Mouse (Mus musculus): ENCODE data around the gene Sbds. TPM values are rescaled to one million over a fixed set of nuclear protein-coding genes. Genes with fewer than 3 reads are reported as not detected.
"Not testable (repeated sequence)": the region's sequence is repeated elsewhere in the genome, so short reads cannot be mapped to it uniquely, and the experiment has no call there.

Gene Sbds
- total RNA-seq, 2 experiments from 2014 or later: 109 TPM

DNA sequence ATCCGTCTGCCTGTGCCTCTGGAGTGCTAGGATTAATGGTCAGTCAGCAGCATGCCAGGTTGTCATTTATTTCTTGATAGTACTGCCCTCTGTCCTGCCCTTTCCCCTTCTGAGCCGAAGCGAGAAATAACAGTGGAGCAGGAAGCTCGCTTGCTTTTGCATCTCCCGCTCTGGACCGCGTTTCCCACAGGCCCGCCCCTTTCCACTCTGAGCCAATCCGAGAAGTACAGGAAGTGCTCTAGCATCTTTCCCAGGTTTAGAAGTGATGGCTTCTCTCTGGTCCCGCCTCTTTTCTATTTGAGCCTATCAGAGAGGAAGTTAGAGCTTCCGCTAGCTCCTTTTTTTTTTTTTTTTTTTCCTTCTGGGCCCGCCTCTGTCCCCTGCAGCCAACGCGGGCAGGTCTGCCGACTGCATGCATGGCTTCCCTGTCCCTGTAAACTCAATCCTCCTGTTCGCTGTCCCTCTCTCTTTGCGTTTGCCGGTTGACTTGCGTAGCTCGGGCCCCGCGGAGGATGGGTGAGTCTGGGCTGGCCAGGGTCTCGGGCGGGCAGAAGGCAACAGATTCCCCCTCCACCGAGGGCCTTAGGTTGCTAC is 1.4 kb upstream of the Sbds start:
- DNase-seq: peak; percentile 95

- not testable (repeated sequence) for DNase-seq
Observed at GRCm38 (mm10) chr5:130255799-130256525, 632 bp upstream of the Sbds start.

GRCm38 (mm10) chr5:130254164-130255016 is 940 bp downstream of the Sbds start:
- peak in 1 of 2 experiments; percentile 31 for DNase-seq

GRCm38 (mm10) chr5:130247823-130248222 is 7.5 kb downstream of the Sbds start:
- no peak for DNase-seq

- DNase-seq: no peak
Observed at GRCm38 (mm10) chr5:130241426-130241825, 13.9 kb downstream of the Sbds start.

DNA sequence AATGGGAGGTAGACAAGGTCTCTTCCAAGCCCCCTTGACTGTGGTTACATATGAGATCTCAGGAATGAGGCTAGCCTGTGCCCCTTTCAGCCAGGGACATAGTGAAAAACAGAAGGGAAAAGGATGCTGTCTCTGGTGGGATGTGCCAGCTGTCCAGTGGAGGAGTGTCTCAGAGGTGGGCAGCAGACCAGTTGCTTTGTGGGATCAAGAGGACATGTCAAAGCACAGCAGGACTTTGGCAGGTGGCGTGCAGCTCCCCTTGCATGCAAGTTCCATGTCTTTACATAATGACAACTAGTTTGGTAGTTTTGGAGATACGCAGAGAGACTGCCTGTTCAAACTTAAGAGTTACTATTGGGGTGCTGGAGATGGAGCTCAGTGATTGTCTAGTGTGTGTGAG is 15.5 kb downstream of the Sbds start:
- DNase-seq: no peak

DNA sequence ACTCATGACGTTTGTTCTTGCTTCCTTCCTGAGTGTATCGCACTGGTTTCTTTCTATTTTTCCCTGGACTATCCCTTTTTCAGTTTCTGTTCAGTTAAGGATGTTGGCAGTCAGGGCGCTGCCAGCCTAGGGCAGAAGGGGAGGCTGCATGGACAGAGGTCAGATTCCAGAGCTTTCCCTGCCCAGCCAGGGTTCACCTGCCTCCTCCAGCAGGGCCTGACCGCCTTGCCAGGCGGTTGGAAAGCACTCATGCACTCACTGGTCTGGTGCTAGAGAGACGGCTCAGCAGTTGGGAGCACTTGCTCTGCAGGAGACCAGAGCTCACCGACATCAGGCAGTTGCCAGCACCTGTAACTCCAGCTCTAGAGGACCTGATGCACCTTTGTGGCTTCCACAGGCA is 16.1 kb downstream of the Sbds start:
- no peak for DNase-seq

DNA sequence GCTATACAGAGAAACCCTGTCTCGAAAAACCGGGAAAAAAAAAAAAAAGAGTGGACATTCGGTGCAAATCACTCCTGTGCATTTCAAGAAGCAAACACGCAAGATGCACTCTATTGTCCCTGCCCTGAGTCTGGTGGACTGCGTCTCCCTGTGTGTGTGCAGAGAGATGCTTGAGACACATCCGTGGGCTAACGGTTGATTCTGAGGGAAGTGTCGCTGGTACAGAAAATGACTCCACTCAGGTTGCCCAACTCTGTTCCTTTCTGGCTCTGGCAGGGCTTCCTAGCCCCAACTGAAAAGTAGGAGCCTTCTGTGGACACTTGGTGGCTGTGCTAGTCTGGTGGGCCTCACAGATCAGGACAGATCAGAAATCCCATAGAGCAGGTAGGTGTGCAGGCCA is 19.0 kb downstream of the Sbds start:
- no peak for DNase-seq

DNA sequence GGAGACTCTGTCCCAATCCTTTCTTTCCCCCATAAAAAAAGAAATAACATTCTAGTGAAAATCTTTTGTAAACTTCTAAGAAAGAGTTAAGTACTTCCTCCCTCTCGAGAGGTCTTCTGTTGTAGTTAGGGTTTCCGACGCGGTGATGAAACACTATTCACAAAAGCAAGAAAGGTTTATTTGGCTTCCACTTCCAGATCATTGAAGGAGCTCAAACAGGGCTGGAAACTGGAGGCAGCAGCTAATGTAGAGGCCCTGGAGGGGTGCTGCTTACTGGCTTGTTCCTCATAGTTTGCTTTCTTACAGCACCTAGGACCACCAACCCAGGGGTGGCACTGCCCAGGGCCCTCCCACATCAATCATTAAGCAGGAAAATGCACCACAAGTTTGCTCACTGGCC is 27.2 kb downstream of the Sbds start:
- no peak for DNase-seq

DNA sequence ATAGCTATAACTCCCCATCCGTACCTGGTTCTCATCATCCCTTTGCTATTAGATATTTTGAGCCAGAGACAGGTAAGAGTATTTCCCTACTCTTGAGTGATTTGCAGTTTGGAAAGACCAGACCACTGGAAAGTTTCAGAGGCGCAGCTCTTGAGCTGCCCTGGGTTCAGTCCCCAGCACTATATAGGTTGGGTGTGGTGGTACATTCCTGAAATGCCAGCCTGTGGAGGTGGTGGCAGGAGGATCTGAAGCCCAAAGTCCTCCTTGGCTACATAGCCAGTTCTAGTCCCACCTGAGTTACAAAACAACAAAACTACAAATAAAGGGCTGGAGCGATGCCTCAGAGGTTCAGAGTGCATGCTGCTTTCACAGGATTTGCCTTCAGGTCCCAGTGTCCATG is 28.5 kb downstream of the Sbds start:
- DNase-seq: no peak

GRCm38 (mm10) chr5:130222146-130223004 is 33.0 kb downstream of the Sbds start:
- peak; percentile 93 to 94 for DNase-seq

GRCm38 (mm10) chr5:130221760-130222145 is 33.6 kb downstream of the Sbds start:
- DNase-seq: peak in 1 of 2 experiments; percentile 38

DNA sequence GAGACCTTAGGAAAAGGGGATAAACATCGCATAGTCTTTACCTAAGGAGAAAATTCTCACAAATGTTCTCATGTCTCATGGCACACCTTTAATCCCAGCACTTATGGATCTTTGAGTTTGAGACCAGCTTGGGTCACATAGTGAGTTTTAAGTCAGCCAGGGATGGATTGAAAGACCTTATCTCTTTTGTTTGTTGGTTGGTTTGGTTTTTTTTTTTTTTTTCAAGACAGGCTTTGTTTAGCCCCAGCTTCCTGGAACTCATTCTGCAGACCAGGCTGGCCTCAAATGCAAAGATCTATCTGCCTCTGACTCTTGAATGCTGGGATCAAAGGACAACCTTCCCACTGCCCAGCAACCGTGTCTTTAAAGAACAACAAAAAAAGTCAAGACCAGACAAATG is 34.0 kb downstream of the Sbds start:
- DNase-seq: no peak

DNA sequence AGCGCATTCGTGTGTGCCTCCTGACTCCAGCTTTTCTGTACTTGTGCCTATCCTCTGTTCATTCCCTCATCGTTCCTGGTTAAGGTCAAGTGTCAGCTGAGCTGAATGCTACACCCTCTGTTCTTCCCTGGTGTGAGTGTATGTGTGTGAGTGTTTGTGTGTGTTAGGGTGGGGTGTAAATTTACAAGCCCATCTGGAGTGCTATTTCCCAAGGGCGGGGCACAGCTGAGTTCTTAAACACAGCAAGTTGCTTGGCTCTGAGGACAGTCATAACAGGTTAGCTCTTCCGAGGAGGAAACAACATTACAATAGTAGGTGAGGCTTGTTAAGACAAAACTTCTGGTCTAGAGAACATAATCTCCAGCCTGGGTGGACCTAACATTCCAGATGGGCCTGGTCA is 37.0 kb downstream of the Sbds start:
- no peak for DNase-seq

DNA sequence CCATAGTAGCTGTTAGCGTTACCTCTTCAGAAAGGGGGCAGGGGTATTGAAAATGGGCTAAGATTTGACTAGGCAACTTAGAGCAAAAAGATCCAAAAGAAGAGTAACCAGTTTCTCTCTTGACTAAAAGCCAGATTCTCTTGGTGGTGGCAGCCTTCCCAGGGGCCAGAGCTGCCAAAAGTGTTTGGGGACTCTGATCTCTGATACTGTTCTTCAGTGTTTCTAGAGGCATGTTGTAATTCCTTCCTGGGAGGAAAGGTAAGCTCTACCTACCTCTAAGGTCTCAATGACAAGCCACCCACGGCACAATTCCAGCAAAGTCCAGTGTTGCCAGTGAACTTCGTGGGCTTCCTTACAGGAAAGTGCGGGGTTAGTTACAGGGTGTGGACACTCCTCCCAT is 37.9 kb downstream of the Sbds start:
- no peak for DNase-seq

DNA sequence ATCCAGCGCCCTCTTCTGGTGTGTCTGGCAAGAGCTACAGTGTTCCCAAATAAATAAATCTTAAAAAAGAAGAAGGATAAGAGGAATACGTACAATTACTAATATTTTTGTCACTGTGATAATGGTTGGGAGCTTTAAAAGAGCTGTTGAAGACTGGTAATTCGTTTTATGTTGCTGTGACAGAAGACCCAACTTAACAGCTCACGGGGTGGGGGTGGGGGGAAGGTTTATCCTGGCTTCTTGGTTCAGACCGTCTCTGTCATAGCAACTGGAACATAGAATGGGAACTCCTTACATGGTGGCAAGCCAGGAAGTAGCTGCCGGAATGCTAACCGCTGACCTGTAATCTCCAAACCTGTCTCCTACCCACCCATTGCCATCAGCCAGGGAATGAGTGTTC is 38.5 kb downstream of the Sbds start, which contains the start of gene Tmem248:
Gene Tmem248 (plus strand): TSS at position 301 of the 400 bp plus-strand sequence.
- no peak for DNase-seq

- no peak for DNase-seq
Observed at GRCm38 (mm10) chr5:130212956-130213355, 42.4 kb downstream of the Sbds start.

DNA sequence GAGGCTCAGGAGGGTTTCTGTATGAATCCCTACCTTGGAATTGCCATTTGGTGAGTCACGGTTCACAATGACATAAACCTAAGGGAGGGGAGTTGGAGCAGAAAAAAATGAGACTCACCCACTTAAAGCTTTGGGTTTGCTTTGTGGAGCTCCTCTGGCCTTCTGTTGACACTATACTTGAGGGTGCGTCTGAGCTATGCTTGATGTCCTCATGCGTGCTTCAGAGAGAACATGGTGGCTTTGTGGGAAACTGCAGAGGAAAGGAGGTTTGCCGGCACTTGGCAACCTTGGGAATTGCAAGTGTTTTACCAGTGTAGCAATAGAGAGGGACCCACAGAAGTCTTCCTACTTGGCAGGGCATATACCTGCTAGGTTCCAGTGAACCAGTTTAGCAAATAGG is 48.0 kb downstream of the Sbds start:
- no peak for DNase-seq

DNA sequence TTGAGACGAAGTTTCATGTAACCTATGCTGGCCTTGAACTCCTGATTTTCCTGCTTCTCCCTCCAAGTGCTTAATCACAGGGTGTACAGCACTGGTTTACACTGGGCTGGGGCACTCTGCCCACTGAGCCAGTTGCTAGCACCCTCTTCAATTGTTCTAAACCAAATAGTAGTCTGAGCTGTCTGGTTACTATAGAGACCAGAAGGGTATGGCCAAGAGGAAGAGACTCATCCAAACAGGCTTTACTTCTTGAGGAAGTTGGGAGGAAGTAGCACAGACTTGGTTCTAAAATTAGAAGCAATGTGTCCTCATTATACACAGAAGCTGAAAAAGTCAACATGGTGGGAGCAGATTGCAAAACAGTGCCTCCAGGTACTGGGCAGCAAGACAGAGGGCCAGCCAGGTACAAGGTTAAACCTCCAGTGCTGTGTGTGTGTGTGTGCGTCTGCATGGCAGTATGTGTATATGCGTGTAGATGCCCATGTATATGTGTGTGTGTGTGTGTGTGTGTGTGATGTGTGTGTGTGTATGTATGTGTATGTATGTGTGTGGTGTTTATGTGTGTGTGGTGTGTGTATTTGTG is 49.8 kb downstream of the Sbds start:
- DNase-seq: no peak

DNA sequence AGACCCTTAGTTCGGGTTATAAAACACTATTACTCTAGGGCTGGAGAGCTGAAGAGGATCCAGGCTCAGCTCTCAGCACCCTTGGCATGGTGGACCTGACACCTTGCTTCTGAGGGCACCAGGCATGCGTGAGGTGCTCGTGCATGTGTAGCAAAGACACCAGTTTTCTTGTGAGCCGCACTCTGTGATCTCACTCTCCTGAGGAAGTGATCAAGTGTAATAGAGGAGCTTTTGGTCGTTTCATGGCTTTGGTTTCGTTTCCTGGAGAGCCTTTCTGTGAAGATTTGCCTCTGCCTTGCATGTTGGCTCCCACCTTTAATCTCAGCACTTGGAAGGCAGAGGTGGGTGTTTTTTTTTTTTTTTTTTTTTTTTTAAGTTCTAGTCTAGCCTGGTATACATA is 50.8 kb downstream of the Sbds start:
- DNase-seq: no peak

DNA sequence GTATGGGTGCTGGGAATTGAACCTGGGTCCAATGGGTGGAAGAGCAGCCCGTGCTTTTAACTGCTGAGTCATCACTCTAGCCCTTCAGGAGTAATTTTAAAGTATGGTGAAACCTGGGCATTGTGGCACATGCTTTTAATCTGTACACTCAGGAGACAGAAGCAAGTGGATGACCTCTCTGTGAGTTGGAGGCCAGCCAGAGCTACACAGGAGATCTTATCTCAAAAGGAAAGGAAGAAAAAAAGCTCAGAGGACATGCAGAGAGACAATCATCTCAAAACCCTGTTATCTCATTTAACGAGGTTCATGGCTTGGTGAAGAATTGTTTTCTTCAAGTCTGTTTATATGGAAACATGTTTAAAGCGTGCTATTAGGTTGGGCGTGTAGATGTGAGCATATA is 51.4 kb downstream of the Sbds start:
- peak; percentile 20 to 39 for DNase-seq
